Mouse (Mus musculus) C3H10T1/2 (cell line): ENCODE measurements around the gene Calca. TPM values are rescaled to one million over a fixed set of nuclear protein-coding genes. Genes with fewer than 3 reads are reported as not detected.

Experiments used
- polyA plus RNA-seq, 2 experiments: library from polyadenylated mRNA; unstranded; fragments of >200 nt; fragmentation: generic; extraction: Trizol; gene quantifications; one replicate each; pipeline ENCODE4 v1.2.1; 2012; ENCODE audit warnings: missing spikeins in 2 of 2

Gene Calca
- under 1 TPM; 0.11 to 0.13 TPM for polyA plus RNA-seq

DNA sequence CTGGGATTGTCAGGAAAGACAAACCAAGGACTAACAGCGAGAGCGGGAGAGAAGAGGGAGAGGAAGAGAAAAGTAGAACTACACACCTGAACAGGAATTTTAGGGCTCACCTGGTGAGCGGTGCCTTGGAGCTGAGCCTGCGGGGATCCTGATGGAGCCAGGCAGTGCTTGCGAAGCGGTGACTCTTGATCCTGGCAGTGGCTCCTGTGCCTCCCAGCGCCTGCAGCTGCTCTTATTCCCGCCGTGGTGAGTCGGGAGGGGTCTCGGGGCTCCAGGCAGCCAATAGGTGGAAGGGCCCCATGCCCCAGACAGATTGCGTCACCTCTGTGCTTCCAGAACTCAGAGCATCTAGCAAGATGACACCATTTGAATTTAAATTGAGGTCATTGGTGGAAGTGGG, at the start of gene Calca:
TSS of gene Calca (minus strand) at position 256 of the 400 bp plus-strand sequence.

Other genes with a start within 250 kb of the Calca start
- 1 to 10 TPM in 1 of 2 experiments, under 1 TPM in 1; 0.32 to 3.2 TPM for gene Pde3b, start 221.1 kb downstream of the Calca start, polyA plus RNA-seq
- gene Cyp2r1, start 73.4 kb downstream of the Calca start, polyA plus RNA-seq = not detected
- gene Calcb, start 82.3 kb upstream of the Calca start, polyA plus RNA-seq = 1 to 10 TPM in 1 of 2 experiments, under 1 TPM in 1; 0.12 to 1.4 TPM
- 1 to 10 TPM in 1 of 2 experiments, under 1 TPM in 1; 0.01 to 6.6 TPM for gene Insc, start 107.3 kb upstream of the Calca start, polyA plus RNA-seq